Mouse (Mus musculus): Measurements from ENCODE around the gene Dip2b.

- no peak for TF ChIP-seq CTCF (IDR thresholded peaks at IDR 0.05; ENCODE audit: borderline replicate concordance, insufficient read depth, low read depth, low read length)
- TF ChIP-seq POLR2A (IDR thresholded peaks at IDR 0.05; ENCODE audit: borderline replicate concordance, insufficient read depth, low read length) = no peak
Observed at GRCm38 (mm10) chr15:100152321-100152720, 113.9 kb downstream of the Dip2b start.
